Mouse (Mus musculus): ENCODE measurements at regions not wholly inside any gene's neighbourhood (a gene's known extent, or its start where the extent isn't known, plus 50 kb on each side); places are given as distances from the start of the nearest gene placed in this dataset.

DNA sequence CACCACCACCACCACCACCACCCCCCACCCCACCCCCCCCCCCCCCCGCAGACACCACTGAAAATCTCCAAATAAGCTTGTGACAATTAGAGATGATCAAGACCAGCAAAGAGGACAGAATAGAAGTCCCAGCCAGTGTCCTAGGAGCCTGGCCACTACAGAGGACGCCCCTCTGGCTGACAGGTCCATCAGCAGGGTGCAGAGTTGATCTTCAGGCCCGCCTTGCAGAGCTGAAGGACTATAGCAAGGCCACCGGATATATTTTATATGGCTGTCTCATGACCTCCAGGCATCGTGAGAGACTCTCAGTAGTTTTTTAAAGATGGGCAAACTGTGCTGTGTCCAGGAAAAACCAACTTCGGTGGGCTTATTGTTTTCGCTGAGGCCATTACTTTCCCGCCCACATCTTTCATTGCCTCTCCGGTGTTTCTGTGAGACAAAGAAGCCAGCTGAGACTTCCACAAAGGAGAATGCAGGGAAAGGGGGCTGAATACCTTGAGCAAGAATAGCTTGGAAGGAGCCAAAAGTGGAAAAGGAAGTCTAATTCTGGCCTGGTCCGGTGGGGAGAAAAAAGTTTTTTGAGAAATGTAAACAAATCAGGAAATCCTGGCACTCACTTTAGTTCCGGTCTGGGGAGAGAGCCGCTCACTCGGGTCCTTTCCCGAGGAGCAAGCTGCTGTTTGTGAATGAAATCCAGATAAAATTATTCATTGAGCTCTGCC is 69.7 kb upstream of the Prep start:
- no peak for TF ChIP-seq ETS1 (conservative IDR thresholded peaks at IDR 0.05; ENCODE audit: low read depth, low read length)
- TF ChIP-seq ZC3H11A (IDR thresholded peaks at IDR 0.05; ENCODE audit: low read depth, low read length): no peak
- no peak for TF ChIP-seq HCFC1 (IDR thresholded peaks at IDR 0.05; ENCODE audit: low read depth, low read length)
- no peak for TF ChIP-seq CTCF (conservative IDR thresholded peaks at IDR 0.05 in 1 of 2, IDR thresholded peaks at IDR 0.05 in 1 of 2; ENCODE audit: low read depth in 2 of 2, low read length in 2 of 2)
- TF ChIP-seq RAD21 (IDR thresholded peaks at IDR 0.05; ENCODE audit: low read depth, low read length): no peak
- TF ChIP-seq POLR2A (IDR thresholded peaks at IDR 0.05; ENCODE audit: low read depth, low read length): no peak
- TF ChIP-seq ZKSCAN1 (IDR thresholded peaks at IDR 0.05; ENCODE audit: borderline replicate concordance, low read depth, low read length): no peak
- no peak for TF ChIP-seq MAFK (IDR thresholded peaks at IDR 0.05; ENCODE audit: insufficient replicate concordance, low read length)
- no peak for TF ChIP-seq E2F4 (IDR thresholded peaks at IDR 0.05; ENCODE audit: insufficient replicate concordance, low read depth, low read length)
- TF ChIP-seq TCF12 (IDR thresholded peaks at IDR 0.05; ENCODE audit: low read depth, low read length): no peak
- TF ChIP-seq EP300 (IDR thresholded peaks at IDR 0.05; ENCODE audit: low read length): no peak
- TF ChIP-seq JUND (conservative IDR thresholded peaks at IDR 0.05; ENCODE audit: low read depth, low read length): no peak

Data from CH12.LX (cell line).